Mouse (Mus musculus) hindbrain, embryonic 15.5 days (tissue): Measurements from ENCODE around the gene Nap1l4. TPM values are rescaled to one million over a fixed set of nuclear protein-coding genes. Genes with fewer than 3 reads are reported as not detected.

Experiments
- ATAC-seq: fragments of 200-750 bp; cut with Nextera tagmentation; 2 replicates; pipeline ENCODE4 v1.8.0; 2017; ENCODE audit warnings: low read depth, moderate number of reproducible peaks, moderate TSS enrichment; ENCODE audit not compliant: low FRiP score
- H3K27ac ChIP-seq: fragments of 300-500 bp; sonication (generic); replicated peaks from 2 replicates; pipeline ENCODE4 v1.5.1; 2015; ENCODE audit warnings: mild to moderate bottlenecking, inconsistent platforms
- H3K27me3 ChIP-seq: fragments of 300-500 bp; sonication (generic); 2 replicates; pipeline ENCODE4 v1.6.1; 2015; ENCODE audit warnings: control low read depth, inconsistent platforms
- H3K36me3 ChIP-seq: fragments of 300-500 bp; sonication (generic); 2 replicates; pipeline ENCODE4 v1.6.1; 2015; ENCODE audit warnings: control low read depth, inconsistent platforms
- H3K4me1 ChIP-seq: fragments of 300-500 bp; sonication (generic); replicated peaks from 2 replicates; pipeline ENCODE4 v1.6.1; 2015; ENCODE audit warnings: control low read depth, inconsistent platforms
- H3K4me2 ChIP-seq: fragments of 300-500 bp; sonication (generic); 2 replicates; pipeline ENCODE4 v1.6.1; 2015; ENCODE audit warnings: moderate library complexity, mild to moderate bottlenecking, inconsistent platforms
- H3K4me3 ChIP-seq: fragments of 300-500 bp; sonication (generic); 2 replicates; pipeline ENCODE4 v1.5.1; 2015; ENCODE audit warnings: mild to moderate bottlenecking, inconsistent platforms
- H3K9ac ChIP-seq: fragments of 300-500 bp; sonication (generic); 2 replicates; pipeline ENCODE4 v1.6.1; 2015; ENCODE audit warnings: inconsistent platforms
- H3K9me3 ChIP-seq: fragments of 300-500 bp; sonication (generic); 2 replicates; pipeline ENCODE4 v1.6.1; 2016; ENCODE audit warnings: control low read depth, inconsistent platforms
- WGBS: fragments of 180-500 bp; shearing (Covaris S2); methylation state at CpG from one replicate; pipeline ENCODE4 v1.1.7; 2015; 5-methylcytosine and 5-hydroxymethylcytosine counted together
- polyA plus RNA-seq: library from polyadenylated mRNA; unstranded; fragments of >200 nt; fragmentation: Nextera tagmentation; extraction: Ambion mirVana; gene quantifications from 2 replicates; pipeline ENCODE4 v1.2.1, GENCODE M21; 2015

The Nap1l4 gene
- 317 and 322 TPM in 2 replicates for polyA plus RNA-seq

DNA sequence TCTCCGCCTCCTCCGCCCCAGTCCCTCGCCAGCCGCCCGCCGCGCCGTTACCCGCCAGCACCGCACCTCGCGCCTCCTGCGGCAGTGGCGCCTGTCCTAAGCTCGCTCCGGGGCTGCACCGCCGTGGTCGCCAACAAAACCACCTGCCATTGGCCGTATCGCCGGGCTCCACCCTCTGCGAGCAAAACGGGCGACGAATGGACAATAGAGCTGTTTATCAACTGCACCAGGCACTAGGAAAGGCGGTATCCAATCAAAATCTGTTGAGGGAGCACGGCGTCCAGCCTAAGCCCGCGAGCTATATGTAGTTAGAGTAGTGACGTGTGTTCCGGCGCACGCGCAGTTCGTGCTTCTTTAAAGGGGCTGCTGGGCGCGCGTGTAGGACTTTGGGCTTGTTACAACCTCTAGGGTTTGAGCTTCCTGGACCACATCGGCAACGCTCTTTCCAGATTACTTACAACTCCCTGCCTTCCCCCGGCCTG is at the start of gene Nap1l4:
TSS of gene Nap1l4 (minus strand) at position 131 of the 482 bp plus-strand sequence.
- peak within 1 kb of the TSS; percentile 86 for H3K27ac ChIP-seq
- H3K9me3 ChIP-seq = no peaks in the 10 kb centered on the region
- 0% methylated on average over 40 of the region's 43 CpGs for WGBS
- ATAC-seq = peak; percentile 99
- H3K36me3 ChIP-seq = no peaks in the 10 kb centered on the region
- peak within 1 kb of the TSS; percentile 91 for H3K4me3 ChIP-seq
- H3K4me2 ChIP-seq = peak within 1 kb of the TSS; percentile 92
- H3K9ac ChIP-seq = peak within 1 kb of the TSS; percentile 84
- H3K4me1 ChIP-seq = peaks cover 32% of the 10 kb centered on the region
- no peaks in the 10 kb centered on the region for H3K27me3 ChIP-seq

DNA sequence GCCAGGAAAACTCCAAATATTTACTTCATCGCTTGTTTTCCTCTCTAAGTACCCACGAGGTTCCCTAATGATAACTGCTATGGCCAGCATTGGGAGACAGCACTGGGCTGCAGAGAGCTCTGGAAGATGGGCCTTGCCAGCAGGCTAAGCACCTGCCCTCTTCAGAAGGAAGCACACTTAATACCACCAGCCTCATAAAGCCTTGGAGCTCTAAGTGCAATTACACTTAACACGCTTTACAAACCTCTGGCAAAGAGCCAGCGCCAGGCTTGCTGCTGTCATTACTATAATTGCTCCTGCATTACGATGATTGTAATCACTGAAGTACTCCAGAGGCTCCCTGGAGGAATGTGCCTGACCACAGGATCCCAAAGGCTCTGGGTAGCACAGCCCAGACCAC is 46.0 kb upstream of the Nap1l4 start:
- Histone ChIP-seq H3K9ac (no peak overlapping the region), H3K9me3 (no peaks in the 10 kb centered on the region), H3K36me3 (peaks cover 24% of the 10 kb centered on the region; the same call in 1 of the 2 replicates), H3K4me2 (no peak overlapping the region), H3K4me1 (peaks cover 28% of the 10 kb centered on the region), H3K4me3 (no peak overlapping the region), H3K27me3 (no peaks in the 10 kb centered on the region), H3K27ac (no peak overlapping the region)
- 61% methylated on average over 5 of the region's 5 CpGs for WGBS
- no peak for ATAC-seq

DNA sequence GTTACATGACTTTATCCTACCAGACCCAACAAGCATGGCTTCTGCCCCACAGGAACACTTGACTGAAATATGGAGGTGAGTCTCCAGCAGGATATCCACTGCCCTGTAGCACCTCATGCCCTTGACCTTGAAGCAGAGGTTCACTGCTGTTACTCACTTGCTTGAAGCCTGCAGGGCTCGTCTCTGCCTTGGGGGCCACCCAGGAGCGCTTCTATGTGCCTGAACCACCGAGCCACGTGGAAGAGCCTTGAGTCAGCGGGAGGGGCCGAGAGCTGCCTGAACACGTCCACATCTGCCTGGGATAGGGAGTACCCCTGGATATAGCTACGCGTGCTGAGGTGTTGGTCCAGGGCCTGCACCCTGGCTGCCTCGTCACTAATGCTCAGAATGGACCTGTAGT is 43.3 kb upstream of the Nap1l4 start:
- Histone ChIP-seq H3K9ac (no peak overlapping the region), H3K9me3 (no peaks in the 10 kb centered on the region), H3K4me3 (no peak overlapping the region), H3K27ac (no peak overlapping the region), H3K4me2 (no peak overlapping the region), H3K36me3 (peaks cover 38% of the 10 kb centered on the region), H3K27me3 (no peaks in the 10 kb centered on the region), H3K4me1 (peaks cover 13% of the 10 kb centered on the region; the same call in 1 of the 2 replicates)
- ATAC-seq = no peak
- 95% methylated on average over 10 of the region's 10 CpGs for WGBS

DNA sequence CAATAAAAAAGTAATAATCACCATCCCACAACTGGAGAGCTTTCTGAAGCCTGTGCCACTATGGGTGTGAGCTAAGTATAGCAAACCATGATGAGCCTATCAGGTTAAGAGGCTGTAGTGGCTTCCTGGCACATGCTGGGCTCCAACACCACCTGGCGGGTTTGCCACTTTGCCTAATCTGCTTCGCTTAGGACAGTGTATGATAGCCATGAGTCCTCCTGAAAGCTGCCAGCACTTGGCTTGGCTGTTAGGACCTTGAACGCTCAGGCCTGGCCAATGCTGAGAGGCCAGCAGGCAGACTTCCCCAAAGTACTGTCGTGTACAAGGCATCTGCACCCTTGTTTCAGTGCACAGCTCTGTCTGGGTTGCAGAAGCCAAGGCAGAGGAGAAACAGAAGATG is 39.1 kb upstream of the Nap1l4 start:
- no peaks in the 10 kb centered on the region for H3K4me1 ChIP-seq
- H3K36me3 ChIP-seq = peaks cover 73% of the 10 kb centered on the region
- no peak overlapping the region for H3K9ac ChIP-seq
- no peaks in the 10 kb centered on the region for H3K9me3 ChIP-seq
- WGBS = 89% methylated on average over 4 of the region's 4 CpGs
- H3K27me3 ChIP-seq = no peaks in the 10 kb centered on the region
- no peak overlapping the region for H3K4me2 ChIP-seq
- H3K27ac ChIP-seq = no peak overlapping the region
- no peak overlapping the region for H3K4me3 ChIP-seq
- no peak for ATAC-seq

DNA sequence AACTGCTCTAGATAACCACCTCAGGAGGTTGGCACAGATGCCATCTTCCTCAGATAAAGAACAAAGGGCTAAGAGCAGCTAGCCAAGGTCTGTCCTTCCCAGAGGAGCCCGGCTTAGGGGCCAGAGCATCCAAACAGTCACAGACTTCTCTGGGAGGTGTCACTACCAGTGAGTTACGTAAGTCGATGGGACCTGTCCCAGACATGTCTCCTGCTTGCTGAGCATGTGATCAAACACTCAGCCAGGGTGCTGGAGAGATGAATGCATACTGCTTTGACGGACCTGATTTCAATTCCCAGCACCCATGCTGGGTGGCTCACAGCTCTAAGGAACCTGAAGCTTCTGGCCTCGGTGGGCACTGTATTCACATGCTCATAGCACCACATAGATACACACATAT is 38.7 kb upstream of the Nap1l4 start:
- WGBS = 87% methylated on average over 5 of the region's 5 CpGs
- no peak overlapping the region for H3K9ac ChIP-seq
- ATAC-seq = no peak
- H3K9me3 ChIP-seq = no peaks in the 10 kb centered on the region
- H3K36me3 ChIP-seq = peaks cover 74% of the 10 kb centered on the region
- H3K4me2 ChIP-seq = no peak overlapping the region
- H3K27me3 ChIP-seq = no peaks in the 10 kb centered on the region
- H3K27ac ChIP-seq = no peak overlapping the region
- H3K4me3 ChIP-seq = no peak overlapping the region
- H3K4me1 ChIP-seq = no peaks in the 10 kb centered on the region

DNA sequence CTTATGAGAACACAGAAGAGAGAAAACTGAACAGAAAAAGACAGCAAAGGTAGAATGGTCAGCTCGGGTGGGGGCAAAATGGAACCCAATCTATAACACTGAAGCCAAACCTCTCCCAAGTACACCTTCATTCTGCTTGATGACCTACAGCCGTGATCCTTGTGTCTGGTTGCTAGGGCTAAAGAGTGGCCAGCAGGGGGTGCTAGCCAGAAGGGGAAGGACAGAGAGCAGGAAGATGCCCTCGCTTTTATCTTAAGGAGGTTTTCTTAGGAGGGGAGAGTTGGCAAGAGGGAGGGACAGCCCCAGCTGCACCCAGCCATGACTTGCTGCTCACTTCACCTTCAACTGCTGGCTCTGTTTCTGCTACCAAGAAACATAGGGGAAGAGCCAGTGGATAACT is 35.0 kb upstream of the Nap1l4 start:
- no peak overlapping the region for H3K4me2 ChIP-seq
- 37% methylated on average over 3 of the region's 3 CpGs for WGBS
- no peak overlapping the region for H3K9ac ChIP-seq
- H3K4me3 ChIP-seq = no peak overlapping the region
- no peaks in the 10 kb centered on the region for H3K4me1 ChIP-seq
- no peak overlapping the region for H3K27ac ChIP-seq
- no peak for ATAC-seq
- no peaks in the 10 kb centered on the region for H3K27me3 ChIP-seq
- H3K9me3 ChIP-seq = no peaks in the 10 kb centered on the region
- peaks cover 69% of the 10 kb centered on the region for H3K36me3 ChIP-seq

DNA sequence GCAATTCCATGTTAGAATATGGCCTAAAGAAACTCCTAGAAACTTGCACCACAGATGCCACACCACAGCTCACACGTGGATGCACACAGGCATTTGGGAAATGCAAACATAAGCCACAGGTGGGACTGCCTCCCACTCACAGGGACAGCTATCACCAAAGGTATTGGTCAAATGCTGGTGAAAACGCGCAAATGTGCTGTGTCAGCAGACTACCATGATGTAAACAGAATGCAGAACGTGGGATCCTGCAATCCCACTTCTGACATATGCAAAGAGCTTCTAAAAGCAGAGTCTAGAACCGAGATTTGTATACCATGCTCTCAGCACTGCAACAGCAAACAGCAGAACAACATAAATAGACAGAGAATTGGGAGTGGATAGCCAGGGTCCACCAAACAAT is 34.1 kb upstream of the Nap1l4 start:
- H3K4me2 ChIP-seq = no peak overlapping the region
- H3K9ac ChIP-seq = no peak overlapping the region
- H3K36me3 ChIP-seq = peaks cover 65% of the 10 kb centered on the region
- no peaks in the 10 kb centered on the region for H3K27me3 ChIP-seq
- H3K27ac ChIP-seq = no peak overlapping the region
- H3K4me3 ChIP-seq = no peak overlapping the region
- H3K9me3 ChIP-seq = no peaks in the 10 kb centered on the region
- H3K4me1 ChIP-seq = no peaks in the 10 kb centered on the region
- WGBS = 96% methylated on average over 5 of the region's 5 CpGs
- no peak for ATAC-seq

DNA sequence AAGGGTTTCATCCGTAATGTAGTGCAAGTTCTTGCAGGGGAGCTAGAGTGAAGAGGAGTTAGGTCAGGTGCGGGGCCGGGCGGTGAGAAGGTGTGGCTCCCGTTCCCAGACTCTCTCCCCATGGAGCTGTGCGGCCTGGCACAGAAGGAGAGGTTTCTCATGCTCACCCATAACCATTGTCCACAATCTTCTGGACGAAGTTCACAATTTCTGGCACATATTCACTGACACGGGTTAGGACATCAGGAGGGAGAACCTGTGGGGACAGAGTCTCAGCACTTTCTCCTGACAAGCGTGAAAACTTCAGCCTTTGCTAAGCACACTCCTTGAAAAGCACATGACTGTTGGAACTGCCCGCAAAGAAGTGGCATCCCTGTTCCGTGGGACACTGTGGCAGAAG is 26.8 kb upstream of the Nap1l4 start:
- 96% methylated on average over 11 of the region's 11 CpGs for WGBS
- H3K27me3 ChIP-seq = no peaks in the 10 kb centered on the region
- no peaks in the 10 kb centered on the region for H3K4me1 ChIP-seq
- ATAC-seq = no peak
- H3K9me3 ChIP-seq = no peaks in the 10 kb centered on the region
- H3K4me2 ChIP-seq = no peak overlapping the region
- H3K9ac ChIP-seq = no peak overlapping the region
- H3K36me3 ChIP-seq = peaks cover 73% of the 10 kb centered on the region
- no peak overlapping the region for H3K4me3 ChIP-seq
- H3K27ac ChIP-seq = no peak overlapping the region

DNA sequence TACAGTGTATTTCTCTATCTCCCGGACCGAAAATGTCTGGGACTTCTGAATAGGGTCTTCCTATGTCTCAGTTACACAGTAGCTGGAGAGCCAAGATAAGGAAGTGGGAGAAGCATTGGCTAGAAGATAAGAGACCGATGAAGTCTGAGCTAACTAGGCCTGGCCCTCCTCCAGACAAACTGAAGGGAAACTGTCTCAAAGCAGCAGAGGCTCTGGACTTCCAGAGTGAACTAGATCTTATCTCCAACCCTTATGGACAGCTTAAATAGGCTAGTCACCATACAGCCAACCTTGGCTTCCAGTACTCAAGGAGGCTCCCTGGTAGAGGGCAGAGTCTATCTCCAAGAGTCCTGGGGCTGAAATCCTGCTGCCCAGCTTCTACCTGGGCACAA is 16.7 kb upstream of the Nap1l4 start:
- Histone ChIP-seq H3K9ac (no peak overlapping the region), H3K4me2 (no peak overlapping the region), H3K4me3 (no peak overlapping the region), H3K27me3 (no peaks in the 10 kb centered on the region), H3K4me1 (no peaks in the 10 kb centered on the region), H3K27ac (no peak overlapping the region), H3K36me3 (peaks cover 83% of the 10 kb centered on the region), H3K9me3 (no peaks in the 10 kb centered on the region)
- WGBS = 96% methylated on average over 3 of the region's 3 CpGs
- ATAC-seq = no peak

DNA sequence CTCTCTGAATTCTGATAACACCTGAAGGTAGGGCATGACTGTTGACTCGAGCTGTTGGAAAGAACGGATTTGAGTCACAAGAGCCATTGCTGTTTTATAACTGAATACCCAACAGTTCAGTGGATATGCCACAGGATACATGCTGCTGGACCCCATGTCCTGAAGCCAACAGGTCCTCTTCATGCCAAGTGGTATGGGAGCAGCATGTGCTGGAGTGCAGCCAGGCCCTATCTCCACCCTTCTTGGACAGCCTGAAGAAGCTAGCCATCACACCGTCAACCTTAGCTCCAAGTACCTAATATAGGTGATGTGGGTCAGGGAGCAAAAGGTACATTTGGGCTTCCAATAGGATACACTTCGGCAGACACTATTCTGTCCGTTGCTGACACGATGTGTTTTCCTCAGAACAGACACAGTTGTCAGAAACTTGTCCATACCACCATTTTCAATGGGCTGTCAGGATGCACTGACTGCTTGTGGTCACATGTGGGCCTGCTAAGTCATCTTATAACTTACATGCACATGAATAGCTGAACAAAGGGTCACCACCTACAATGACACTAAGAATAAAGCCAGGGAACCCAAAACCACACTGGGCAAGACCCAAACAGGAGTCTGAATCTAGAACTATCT is 16.2 kb upstream of the Nap1l4 start:
- peaks cover 83% of the 10 kb centered on the region for H3K36me3 ChIP-seq
- ATAC-seq = no peak
- 94% methylated on average over 6 of the region's 6 CpGs for WGBS

DNA sequence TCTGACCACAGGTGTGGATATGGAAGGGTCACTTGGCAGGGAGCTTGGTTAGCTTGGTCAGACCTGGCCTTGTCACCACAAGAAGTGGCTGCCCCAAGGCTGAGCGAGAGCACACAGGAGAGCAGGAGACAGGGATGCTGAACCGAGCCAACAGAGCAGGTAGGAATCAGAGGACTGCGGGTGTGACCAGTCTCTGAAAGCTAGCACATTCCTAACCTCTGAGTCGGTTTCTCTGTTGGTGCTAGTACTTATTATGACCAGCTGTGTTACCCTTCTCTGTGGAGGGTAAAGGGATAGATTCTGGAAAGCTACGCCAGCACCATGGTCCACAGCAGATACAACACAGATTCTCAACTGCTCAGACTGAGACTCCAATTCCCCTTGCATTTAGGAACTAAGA is 14.9 kb upstream of the Nap1l4 start:
- ATAC-seq = no peak
- Histone ChIP-seq H3K9ac (no peak overlapping the region), H3K36me3 (peaks cover 81% of the 10 kb centered on the region), H3K9me3 (no peaks in the 10 kb centered on the region), H3K27me3 (no peaks in the 10 kb centered on the region), H3K27ac (no peak overlapping the region), H3K4me3 (no peak overlapping the region), H3K4me1 (no peaks in the 10 kb centered on the region), H3K4me2 (no peak overlapping the region)
- 93% methylated on average over 5 of the region's 5 CpGs for WGBS

More for the DNA sequence above, 16.2 kb upstream of the Nap1l4 start:
- Histone ChIP-seq H3K27me3 (no peaks in the 10 kb centered on the region), H3K9me3 (no peaks in the 10 kb centered on the region), H3K4me2 (no peak overlapping the region), H3K4me3 (no peak overlapping the region), H3K9ac (no peak overlapping the region), H3K27ac (no peak overlapping the region), H3K4me1 (no peaks in the 10 kb centered on the region)

DNA sequence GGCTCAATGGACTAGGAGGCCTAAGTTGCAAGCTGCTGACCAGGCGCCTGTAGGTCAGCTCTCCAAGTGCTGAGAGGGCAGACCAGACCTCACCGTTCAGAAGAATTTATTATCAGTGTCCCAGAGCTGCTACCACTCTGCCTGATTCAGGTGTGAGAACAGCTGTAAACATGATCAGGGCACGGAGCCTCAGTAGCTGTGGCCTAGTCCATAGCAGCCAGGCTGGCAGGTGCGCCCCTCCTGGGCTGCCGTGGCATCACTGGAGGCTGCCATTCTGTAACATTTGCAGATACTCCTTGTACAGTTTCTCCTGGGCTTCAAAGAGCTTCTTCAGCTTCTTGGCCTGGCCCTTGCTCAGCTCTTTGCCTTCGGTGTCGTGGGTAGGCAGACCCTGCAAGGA is 8.7 kb upstream of the Nap1l4 start:
- H3K4me3 ChIP-seq = no peak overlapping the region
- no peaks in the 10 kb centered on the region for H3K27me3 ChIP-seq
- H3K27ac ChIP-seq = peak overlapping the region; percentile 21; the same call in 1 of the 2 replicates
- no peaks in the 10 kb centered on the region for H3K9me3 ChIP-seq
- peaks cover 51% of the 10 kb centered on the region for H3K36me3 ChIP-seq
- H3K9ac ChIP-seq = no peak overlapping the region
- peak; percentile 71; the same call in 1 of the 2 replicates for ATAC-seq
- 83% methylated on average over 7 of the region's 7 CpGs for WGBS
- H3K4me2 ChIP-seq = no peak overlapping the region
- peaks cover 5% of the 10 kb centered on the region; the same call in 1 of the 2 replicates for H3K4me1 ChIP-seq
